Mouse (Mus musculus) ZHBTc4 (cell line): ENCODE data around the gene Timd4.

Experiments used
- DNase-seq: peaks from one replicate; pipeline ENCODE4 v3.0.0-alpha.2; 2011; ENCODE audit warnings: low read depth, low spot score

Timd4 gene

DNA sequence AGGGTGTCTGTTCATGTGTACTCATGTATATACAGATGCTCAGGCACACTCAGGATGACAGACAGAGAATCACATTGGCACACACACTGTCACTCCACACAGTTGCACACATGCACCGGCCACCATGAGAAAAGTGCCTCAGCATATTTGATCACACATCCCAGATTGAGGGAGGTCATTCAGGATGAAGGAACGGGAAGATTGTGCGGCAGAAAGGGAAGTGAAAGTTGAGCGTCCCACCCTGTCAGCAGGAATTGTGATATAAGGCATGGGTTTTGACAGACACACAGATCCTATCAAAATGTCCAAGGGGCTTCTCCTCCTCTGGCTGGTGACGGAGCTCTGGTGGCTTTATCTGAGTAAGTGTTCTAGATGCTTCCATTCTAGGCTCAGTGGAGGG is at the start of gene Timd4:
Timd4 (plus strand) TSS at position 290 of the 400 bp plus-strand sequence.
- no peak for DNase-seq

DNA sequence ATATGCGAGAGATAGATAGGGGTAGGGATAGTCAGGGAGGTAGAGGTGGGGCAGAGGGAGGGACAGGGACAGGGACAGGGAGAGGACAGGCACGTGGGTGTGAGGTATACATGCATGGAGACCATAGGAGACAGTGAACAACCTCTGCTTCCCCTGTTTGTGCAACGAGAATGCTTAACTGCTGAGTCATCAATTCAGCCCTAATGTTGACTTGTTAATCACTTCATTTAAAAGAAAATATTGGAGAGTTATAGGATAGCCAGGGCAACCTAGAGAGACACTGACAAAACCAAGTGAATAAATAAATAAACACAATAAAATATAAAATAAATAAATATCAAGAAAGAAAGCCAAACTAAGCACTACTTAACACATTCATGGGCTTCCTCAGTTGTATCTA is 33.7 kb upstream of the Timd4 start:
- DNase-seq, result no peak

DNA sequence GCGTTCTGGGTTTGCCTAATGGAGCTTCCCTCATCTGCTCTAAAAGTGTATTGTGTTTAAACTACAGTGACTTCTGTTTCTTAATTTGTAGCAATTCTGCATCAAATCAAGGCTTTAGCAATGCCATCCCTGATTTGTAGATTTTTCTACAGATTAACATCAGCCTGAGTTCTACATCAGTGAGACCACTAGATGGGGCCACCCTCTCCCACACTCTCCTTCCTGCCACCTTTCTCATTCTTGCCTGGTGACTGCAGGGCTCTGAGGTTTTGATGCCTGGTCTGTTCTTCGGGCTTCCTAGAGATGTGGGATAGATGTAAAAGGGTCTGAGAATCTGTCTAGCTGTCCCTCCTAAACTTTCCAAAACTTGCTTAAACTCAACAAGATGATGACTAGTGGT is 30.8 kb upstream of the Timd4 start:
- DNase-seq, result no peak

DNA sequence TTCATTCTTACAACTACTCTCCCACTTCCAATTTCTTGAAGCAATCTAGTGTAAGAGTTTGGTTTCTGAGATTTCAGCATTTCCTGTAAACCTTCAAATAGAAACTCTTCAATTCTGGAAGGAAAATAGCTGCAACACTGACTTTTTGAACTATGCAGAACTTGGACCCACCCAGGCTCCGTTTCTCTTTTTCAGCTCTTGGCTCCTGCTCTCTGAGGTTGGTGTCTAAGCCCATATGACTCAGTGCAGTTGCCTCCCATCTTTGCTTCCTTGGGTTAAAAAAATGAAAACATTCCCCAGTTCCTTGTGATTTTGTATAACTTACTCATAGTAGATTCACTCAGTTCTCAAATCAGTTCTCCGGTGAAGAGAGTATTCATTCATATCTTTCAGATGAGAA is 6.2 kb upstream of the Timd4 start:
- no peak for DNase-seq

DNA sequence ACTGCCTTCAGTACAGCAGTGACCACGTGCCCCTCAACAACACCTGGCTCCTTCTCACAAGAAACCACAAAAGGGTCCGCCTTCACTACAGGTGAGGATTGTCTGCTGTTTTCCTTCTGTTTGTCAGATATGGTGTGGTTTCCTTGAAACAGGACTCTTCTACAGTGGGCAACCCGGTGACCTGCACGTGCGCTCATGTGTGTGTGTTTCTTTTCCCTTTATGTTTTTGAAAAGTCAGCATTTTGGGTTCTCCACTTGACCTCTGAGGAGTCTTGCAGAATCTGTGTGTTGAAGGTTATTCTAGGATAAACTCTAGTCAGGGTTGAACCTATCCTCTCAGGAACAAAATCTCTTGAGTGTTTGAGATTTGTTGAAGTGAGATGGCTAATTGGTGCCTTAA is 7.1 kb downstream of the Timd4 start:
- DNase-seq, result no peak

DNA sequence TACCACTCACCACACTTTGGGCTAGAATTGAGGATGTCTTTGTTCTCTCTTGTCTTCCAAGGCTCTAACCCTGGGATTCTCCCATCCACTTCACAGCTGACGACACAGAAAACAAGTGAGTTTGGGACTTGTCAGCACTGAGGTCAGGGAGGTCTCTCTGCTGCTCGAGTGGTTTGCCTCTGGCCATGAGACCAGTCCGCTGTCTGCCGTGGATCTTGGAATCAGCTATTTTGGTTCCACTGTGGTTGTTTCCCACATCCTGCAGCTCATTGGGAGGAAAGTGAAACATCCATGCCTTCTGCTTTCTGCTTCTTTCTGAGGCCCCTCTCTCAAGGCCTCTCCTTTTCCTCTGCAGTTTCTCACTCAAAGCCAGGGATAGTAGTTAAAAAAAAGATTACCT is 9.3 kb downstream of the Timd4 start:
- no peak for DNase-seq

DNA sequence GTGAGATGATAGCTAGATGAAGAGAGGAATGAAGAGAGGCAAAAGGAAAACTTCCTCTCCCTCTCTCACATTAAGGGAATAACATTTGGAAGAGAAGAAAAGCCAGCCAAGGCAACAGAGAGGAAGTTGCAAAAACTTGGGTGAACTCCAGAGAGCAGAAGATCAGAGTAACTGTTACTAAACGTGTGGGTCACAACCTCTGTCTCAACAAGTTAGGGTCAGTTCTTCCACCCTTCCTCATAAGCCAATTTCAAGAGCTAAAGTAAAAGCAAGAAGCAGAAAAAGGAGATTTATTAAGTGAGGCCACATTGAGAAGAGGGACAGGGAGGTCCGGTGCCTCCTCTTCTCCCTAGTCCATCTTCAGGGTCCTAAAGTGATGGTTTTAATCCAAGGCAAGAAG is 19.7 kb downstream of the Timd4 start:
- DNase-seq, result no peak

DNA sequence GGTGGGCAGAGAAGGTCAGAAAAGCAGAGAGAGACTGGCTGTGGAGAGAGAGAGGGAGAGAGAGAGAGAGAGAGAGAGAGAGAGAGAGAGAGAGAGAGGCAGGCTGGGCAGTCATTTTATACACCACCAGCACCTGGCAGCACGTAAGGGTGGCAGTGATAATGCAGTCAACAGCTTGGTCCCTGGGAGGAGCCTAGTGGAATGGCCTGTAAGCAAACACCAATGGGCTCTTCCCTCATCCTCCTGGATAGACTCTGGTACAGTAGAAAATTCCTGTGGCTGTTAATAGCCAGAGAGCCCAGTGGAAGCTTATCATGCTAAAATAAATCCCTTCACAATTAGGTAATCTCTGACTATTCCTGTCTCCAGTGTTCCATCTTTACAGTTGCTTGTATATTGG is 24.5 kb downstream of the Timd4 start:
- no peak for DNase-seq

DNA sequence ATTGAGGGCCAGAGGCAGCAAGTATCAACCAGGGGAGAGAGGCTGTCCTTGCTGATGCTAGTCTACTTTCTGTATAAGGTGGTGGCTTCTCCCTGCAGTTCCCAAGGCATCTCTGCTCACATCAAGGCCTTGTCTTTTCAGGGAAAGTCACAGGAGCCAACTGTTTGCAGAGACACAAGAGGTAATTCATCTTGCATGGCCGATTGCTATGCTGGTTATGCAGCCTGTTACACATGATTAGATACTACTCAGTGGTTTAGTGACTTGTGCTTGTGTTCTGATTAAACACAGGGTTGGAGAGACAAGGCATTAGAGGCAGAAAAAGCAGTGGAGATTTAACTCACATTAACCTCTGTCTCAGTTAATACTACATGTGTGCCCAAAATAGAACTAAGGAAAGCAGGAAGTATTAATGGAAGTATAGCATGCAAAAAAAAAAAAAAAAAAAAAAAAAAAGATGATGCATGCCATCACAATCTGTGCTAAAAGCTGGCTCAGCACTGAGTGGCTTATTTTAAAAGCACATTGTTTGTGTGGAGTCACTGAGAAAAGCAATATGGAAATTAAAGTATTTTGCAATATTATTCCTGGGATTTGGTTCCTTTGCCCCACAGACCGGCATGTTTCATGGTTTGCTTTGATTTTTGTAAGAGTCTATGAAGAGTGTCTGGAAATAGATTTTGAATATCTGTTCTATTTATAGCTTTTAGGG is 31.6 kb downstream of the Timd4 start:
- no peak for DNase-seq

DNA sequence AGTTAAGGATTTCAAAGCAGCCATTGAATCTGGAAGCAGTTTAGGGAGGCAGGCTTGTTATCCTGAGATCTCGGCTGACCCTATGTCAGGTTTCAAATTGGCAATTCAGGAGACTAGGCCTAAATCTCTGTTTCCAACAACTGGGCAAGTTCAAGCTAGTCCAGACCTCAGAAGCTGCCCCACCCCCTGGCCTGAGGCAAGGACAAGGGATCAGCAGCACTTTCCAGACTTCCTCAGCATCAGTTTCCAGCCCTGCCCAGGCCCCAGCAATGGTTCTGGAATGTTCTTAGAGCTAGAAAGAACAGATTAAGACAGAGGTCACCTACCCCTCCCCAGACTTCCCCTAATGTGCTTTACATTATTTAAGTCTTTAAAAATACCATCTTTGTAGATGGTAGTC is 36.1 kb downstream of the Timd4 start:
- DNase-seq, result peak; percentile 83

DNA sequence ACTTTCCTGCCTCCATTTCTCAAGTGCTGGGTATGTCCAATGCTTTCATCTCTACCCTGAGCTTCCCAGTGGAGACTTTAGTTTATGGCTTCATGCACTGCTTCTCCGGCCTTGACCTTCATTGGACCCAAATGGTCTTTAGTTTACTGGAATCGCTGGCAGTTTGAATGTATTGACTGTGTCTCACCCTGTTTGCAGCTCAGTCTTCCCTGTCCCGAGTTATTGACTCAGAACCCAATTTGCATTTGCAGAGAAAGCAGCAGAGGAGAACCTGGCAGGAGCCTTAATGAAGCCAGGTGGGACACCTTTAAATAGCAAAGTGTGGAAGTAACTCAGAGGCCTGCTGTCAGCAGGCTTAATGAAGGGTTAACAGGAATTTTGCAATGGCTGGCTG is 37.2 kb downstream of the Timd4 start:
- DNase-seq, result peak; percentile 17

DNA sequence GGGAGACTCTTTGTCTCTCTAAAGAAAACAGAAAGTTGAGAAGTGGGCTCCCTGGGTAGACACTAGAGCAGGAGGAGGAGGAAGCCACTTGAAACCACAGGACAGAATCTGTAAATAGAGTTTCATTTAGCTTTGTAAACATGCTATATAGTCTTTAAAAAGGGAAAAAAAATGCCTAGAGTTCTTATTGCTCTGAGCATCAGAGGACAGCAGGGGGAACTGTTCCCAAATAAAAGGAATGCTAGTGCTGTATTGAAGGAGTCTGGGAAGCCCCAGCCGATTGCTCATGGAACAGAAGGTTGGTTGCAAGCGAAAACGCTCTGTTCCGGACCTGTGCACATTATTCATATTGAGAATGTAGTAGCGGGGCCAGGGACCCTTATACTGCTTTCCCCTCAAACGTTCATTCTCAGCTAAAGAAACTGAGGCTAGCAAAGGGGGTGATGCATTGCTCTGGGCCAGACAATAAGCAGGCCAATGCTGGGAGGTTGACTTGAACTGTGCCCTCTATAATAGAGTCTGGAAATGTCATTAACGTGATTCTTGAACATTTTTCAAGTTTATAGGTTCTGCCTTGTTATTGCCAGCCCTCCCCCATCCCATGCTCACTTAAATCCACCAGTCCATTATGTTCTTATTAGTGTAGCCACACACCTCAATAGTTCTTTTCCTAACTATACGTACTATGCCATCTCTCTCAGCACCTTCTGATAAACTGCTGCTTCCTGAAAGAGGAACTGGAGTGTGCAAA is 37.8 kb downstream of the Timd4 start:
- DNase-seq, result peak; percentile 23

DNA sequence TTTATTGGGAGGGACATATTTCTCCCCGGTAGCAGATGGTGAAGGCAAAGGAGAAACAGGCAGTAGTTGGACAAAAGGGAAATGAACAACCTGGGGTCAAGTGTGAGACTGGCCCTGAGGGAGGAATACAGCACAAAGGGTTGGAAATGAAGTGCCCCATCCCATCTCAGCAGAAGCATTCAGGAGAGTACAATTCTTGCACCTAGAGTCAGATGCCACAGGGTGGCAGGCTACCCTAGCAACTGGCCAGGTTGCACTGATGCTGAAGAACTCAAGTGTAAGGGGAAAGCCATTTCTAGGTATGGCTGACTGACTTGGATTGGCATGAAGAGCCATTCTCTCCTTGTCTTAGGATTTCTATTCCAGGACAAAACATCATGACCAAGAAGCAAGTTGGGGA is 54.2 kb downstream of the Timd4 start:
- DNase-seq, result peak; percentile 41

DNA sequence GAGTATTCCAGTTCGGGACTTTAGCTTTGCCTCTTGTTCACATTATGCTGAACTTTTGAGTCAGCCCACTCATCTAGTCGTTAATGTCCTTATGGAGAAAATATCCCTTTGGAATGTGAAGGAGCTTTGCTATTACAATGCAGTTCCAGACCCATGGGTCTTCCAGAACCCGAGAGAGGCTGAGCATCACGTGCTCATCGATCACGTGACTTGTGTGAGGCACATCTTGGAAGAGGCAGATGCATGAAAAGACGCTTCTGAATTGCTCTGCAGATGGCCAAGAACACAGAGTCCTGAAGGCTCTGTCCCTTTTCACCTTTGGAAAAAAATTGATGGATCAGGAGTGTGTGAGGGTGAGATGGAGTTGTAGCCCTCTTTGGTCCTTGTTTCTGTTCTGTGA is 58.0 kb downstream of the Timd4 start:
- DNase-seq, result peak; percentile 12

DNA sequence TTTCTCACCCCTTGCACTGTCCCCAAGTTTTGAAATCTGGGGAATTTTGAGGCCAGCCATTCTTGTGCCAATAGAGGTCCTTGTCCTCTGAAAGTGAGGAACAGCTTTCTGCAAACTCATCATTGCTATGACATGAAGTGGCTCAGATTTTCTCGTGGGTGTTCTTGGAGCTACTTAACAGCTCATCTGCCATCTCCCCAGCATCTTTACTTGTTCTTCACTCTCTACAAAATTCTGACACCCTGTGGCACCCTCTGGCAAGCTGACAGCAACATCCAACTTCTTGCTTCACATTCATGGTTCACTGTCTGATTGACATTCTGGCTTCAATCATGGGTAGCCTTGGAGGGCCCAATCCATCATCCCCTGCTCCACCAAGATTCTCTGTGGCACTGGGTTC is 65.2 kb downstream of the Timd4 start:
- DNase-seq, result no peak

DNA sequence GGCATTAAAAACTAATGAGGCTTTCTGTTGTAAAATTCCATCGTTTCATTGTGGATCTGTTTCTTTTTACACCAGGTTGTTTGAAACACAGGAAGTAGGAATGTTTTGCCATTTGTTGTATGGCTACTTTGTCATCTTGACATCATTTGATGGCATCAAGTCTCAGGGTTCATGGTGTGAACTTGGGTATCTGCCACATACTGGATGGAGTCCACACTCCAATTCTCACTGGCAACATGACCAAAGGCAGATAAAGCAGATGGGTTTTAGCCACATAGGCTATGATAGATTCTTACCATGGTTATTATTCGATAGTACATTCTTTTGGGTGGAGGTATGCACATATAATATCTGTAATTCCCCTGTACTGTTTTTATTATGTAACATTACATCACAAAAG is 71.9 kb downstream of the Timd4 start:
- no peak for DNase-seq

DNA sequence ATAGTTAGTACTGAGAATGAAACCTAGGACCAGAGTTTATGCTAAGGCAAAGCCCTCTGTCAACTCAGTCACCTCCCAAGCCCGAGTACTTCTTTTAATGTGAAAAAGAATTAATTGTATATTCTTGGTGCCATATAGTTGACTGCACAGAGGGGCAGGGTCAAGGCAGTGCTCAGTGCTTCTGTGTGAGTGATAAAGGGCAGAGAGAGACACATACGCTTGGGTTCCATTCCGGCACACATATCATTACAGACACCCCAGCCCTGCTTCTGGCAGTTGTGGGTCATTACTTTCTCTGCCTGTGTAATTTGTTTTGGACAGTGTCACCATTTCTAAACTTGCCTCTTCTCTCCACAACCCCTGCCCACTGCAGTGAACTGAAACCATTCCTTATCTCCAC is 78.5 kb downstream of the Timd4 start:
- DNase-seq, result no peak
